Mouse (Mus musculus): Measurements from ENCODE around the gene Sorcs3. TPM values are rescaled to one million over a fixed set of nuclear protein-coding genes. Genes with fewer than 3 reads are reported as not detected.

The Sorcs3 gene
- polyA plus RNA-seq, 1 experiment from 2014 or later, result 17.4 TPM

GRCm38 (mm10) chr19:48404774-48405495, 199.1 kb downstream of the Sorcs3 start:
- ATAC-seq (ENCODE audit: low FRiP score), result no peak
- WGBS, result 36% methylated on average over 7 of the region's 7 CpGs
- no peak overlapping the region for H3K27ac ChIP-seq (replicated peaks)

GRCm38 (mm10) chr19:48408221-48408620, 202.4 kb downstream of the Sorcs3 start:
- H3K4me2 ChIP-seq, result no peak overlapping the region
- ATAC-seq (ENCODE audit: low FRiP score), result no peak
- no peak overlapping the region for H3K4me3 ChIP-seq (replicated peaks)
- H3K4me1 ChIP-seq, result no peaks in the 10 kb centered on the region
- H3K27ac ChIP-seq (replicated peaks), result no peak overlapping the region
- no peaks in the 10 kb centered on the region for H3K9me3 ChIP-seq (replicated peaks)
- H3K9ac ChIP-seq (replicated peaks), result no peak overlapping the region
- 77% methylated on average over 4 of the region's 4 CpGs for WGBS
- no peaks in the 10 kb centered on the region for H3K27me3 ChIP-seq (replicated peaks)
- no peaks in the 10 kb centered on the region for H3K36me3 ChIP-seq

More at GRCm38 (mm10) chr19:48404774-48405495, 199.1 kb downstream of the Sorcs3 start:
- Histone ChIP-seq H3K9me3 (replicated peaks) (no peaks in the 10 kb centered on the region), H3K4me2 (no peak overlapping the region), H3K9ac (replicated peaks) (no peak overlapping the region), H3K27me3 (replicated peaks) (no peaks in the 10 kb centered on the region), H3K4me1 (no peaks in the 10 kb centered on the region), H3K36me3 (no peaks in the 10 kb centered on the region), H3K4me3 (replicated peaks) (no peak overlapping the region)

- Histone ChIP-seq H3K4me1 (no peaks in the 10 kb centered on the region), H3K9me3 (replicated peaks) (no peaks in the 10 kb centered on the region), H3K4me3 (replicated peaks) (no peak overlapping the region), H3K27ac (replicated peaks) (no peak overlapping the region), H3K4me2 (no peak overlapping the region), H3K36me3 (no peaks in the 10 kb centered on the region), H3K27me3 (replicated peaks) (no peaks in the 10 kb centered on the region), H3K9ac (replicated peaks) (no peak overlapping the region)
- WGBS, result 50% methylated on average over 2 of the region's 2 CpGs
- ATAC-seq (ENCODE audit: low FRiP score), result no peak
Observed at GRCm38 (mm10) chr19:48411332-48411731, 205.5 kb downstream of the Sorcs3 start.

GRCm38 (mm10) chr19:48413836-48414235, 208.0 kb downstream of the Sorcs3 start:
- H3K4me2 ChIP-seq, result no peak overlapping the region
- H3K36me3 ChIP-seq, result no peaks in the 10 kb centered on the region
- no peak overlapping the region for H3K27ac ChIP-seq (replicated peaks)
- WGBS, result 71% methylated on average over 2 of the region's 2 CpGs
- no peak overlapping the region for H3K4me3 ChIP-seq (replicated peaks)
- no peaks in the 10 kb centered on the region for H3K27me3 ChIP-seq (replicated peaks)
- H3K4me1 ChIP-seq, result no peaks in the 10 kb centered on the region
- no peak overlapping the region for H3K9ac ChIP-seq (replicated peaks)
- ATAC-seq (ENCODE audit: low FRiP score), result no peak
- no peaks in the 10 kb centered on the region for H3K9me3 ChIP-seq (replicated peaks)

GRCm38 (mm10) chr19:48418356-48418755, 212.5 kb downstream of the Sorcs3 start:
- ATAC-seq (ENCODE audit: low FRiP score), result no peak
- WGBS, result 79% methylated on average over 3 of the region's 3 CpGs
- H3K4me2 ChIP-seq, result no peak overlapping the region
- no peak overlapping the region for H3K4me3 ChIP-seq (replicated peaks)
- no peaks in the 10 kb centered on the region for H3K9me3 ChIP-seq (replicated peaks)
- H3K9ac ChIP-seq (replicated peaks), result no peak overlapping the region
- no peaks in the 10 kb centered on the region for H3K4me1 ChIP-seq
- no peaks in the 10 kb centered on the region for H3K36me3 ChIP-seq
- H3K27ac ChIP-seq (replicated peaks), result no peak overlapping the region
- H3K27me3 ChIP-seq (replicated peaks), result no peaks in the 10 kb centered on the region

GRCm38 (mm10) chr19:48429263-48429662, 223.4 kb downstream of the Sorcs3 start:
- Histone ChIP-seq H3K27me3 (replicated peaks) (no peaks in the 10 kb centered on the region), H3K9me3 (replicated peaks) (no peaks in the 10 kb centered on the region), H3K4me1 (peaks cover 12% of the 10 kb centered on the region), H3K27ac (replicated peaks) (no peak overlapping the region), H3K4me3 (replicated peaks) (no peak overlapping the region), H3K4me2 (no peak overlapping the region), H3K36me3 (no peaks in the 10 kb centered on the region), H3K9ac (replicated peaks) (no peak overlapping the region)
- 81% methylated on average over 4 of the region's 4 CpGs for WGBS
- ATAC-seq (ENCODE audit: low FRiP score), result no peak

- 28% methylated on average over 2 of the region's 2 CpGs for WGBS
- no peak overlapping the region for H3K9ac ChIP-seq (replicated peaks)
- H3K27me3 ChIP-seq (replicated peaks), result no peaks in the 10 kb centered on the region
- H3K4me1 ChIP-seq, result peaks cover 12% of the 10 kb centered on the region
- H3K36me3 ChIP-seq, result no peaks in the 10 kb centered on the region
- no peak overlapping the region for H3K4me3 ChIP-seq (replicated peaks)
- H3K27ac ChIP-seq (replicated peaks), result peak overlapping the region; percentile 54; the same call in 1 of the 2 replicates
- peak; percentile 69 for ATAC-seq (ENCODE audit: low FRiP score)
- no peaks in the 10 kb centered on the region for H3K9me3 ChIP-seq (replicated peaks)
- H3K4me2 ChIP-seq, result peak overlapping the region; percentile 27
Observed at GRCm38 (mm10) chr19:48429755-48430154, 223.9 kb downstream of the Sorcs3 start.

GRCm38 (mm10) chr19:48430328-48430727, 224.5 kb downstream of the Sorcs3 start:
- Histone ChIP-seq H3K27me3 (replicated peaks) (no peaks in the 10 kb centered on the region), H3K4me2 (peak overlapping the region; percentile 27)

GRCm38 (mm10) chr19:48438450-48438849, 232.6 kb downstream of the Sorcs3 start:
- Histone ChIP-seq H3K27me3 (replicated peaks) (no peaks in the 10 kb centered on the region), H3K36me3 (no peaks in the 10 kb centered on the region), H3K4me2 (no peak overlapping the region), H3K4me3 (replicated peaks) (no peak overlapping the region), H3K9me3 (replicated peaks) (no peaks in the 10 kb centered on the region), H3K27ac (replicated peaks) (no peak overlapping the region), H3K4me1 (peaks cover 2% of the 10 kb centered on the region; the same call in 1 of the 2 replicates), H3K9ac (replicated peaks) (no peak overlapping the region)
- WGBS, result 90% methylated on average over 1 of the region's 1 CpGs
- ATAC-seq (ENCODE audit: low FRiP score), result no peak

More at GRCm38 (mm10) chr19:48430328-48430727, 224.5 kb downstream of the Sorcs3 start:
- Histone ChIP-seq H3K27ac (replicated peaks) (peak overlapping the region; percentile 54; the same call in 1 of the 2 replicates), H3K9ac (replicated peaks) (no peak overlapping the region), H3K4me1 (peaks cover 12% of the 10 kb centered on the region), H3K36me3 (no peaks in the 10 kb centered on the region), H3K4me3 (replicated peaks) (no peak overlapping the region), H3K9me3 (replicated peaks) (no peaks in the 10 kb centered on the region)
- ATAC-seq (ENCODE audit: low FRiP score), result no peak
- WGBS, result 61% methylated on average over 5 of the region's 5 CpGs

- H3K27ac ChIP-seq (replicated peaks), result no peak overlapping the region
- no peaks in the 10 kb centered on the region for H3K9me3 ChIP-seq (replicated peaks)
- ATAC-seq (ENCODE audit: low FRiP score), result no peak
- 80% methylated on average over 5 of the region's 5 CpGs for WGBS
- H3K4me3 ChIP-seq (replicated peaks), result no peak overlapping the region
- H3K4me2 ChIP-seq, result no peak overlapping the region
- H3K36me3 ChIP-seq, result no peaks in the 10 kb centered on the region
- H3K27me3 ChIP-seq (replicated peaks), result no peaks in the 10 kb centered on the region
- no peak overlapping the region for H3K9ac ChIP-seq (replicated peaks)
- H3K4me1 ChIP-seq, result no peaks in the 10 kb centered on the region; the same call in 1 of the 2 replicates
Observed at GRCm38 (mm10) chr19:48461141-48461540, 255.3 kb downstream of the Sorcs3 start.

GRCm38 (mm10) chr19:48462426-48462825, 256.6 kb downstream of the Sorcs3 start:
- H3K36me3 ChIP-seq, result no peaks in the 10 kb centered on the region
- no peak overlapping the region for H3K4me3 ChIP-seq (replicated peaks)
- no peak for ATAC-seq (ENCODE audit: low FRiP score)
- no peaks in the 10 kb centered on the region for H3K27me3 ChIP-seq (replicated peaks)
- WGBS, result 91% methylated on average over 3 of the region's 3 CpGs
- no peak overlapping the region for H3K27ac ChIP-seq (replicated peaks)
- H3K9ac ChIP-seq (replicated peaks), result no peak overlapping the region
- no peaks in the 10 kb centered on the region; the same call in 1 of the 2 replicates for H3K4me1 ChIP-seq
- no peaks in the 10 kb centered on the region for H3K9me3 ChIP-seq (replicated peaks)
- H3K4me2 ChIP-seq, result no peak overlapping the region

- Histone ChIP-seq H3K4me1 (no peaks in the 10 kb centered on the region; the same call in 1 of the 2 replicates), H3K4me3 (replicated peaks) (no peak overlapping the region), H3K9ac (replicated peaks) (no peak overlapping the region), H3K36me3 (no peaks in the 10 kb centered on the region), H3K27me3 (replicated peaks) (no peaks in the 10 kb centered on the region), H3K27ac (replicated peaks) (no peak overlapping the region), H3K4me2 (no peak overlapping the region), H3K9me3 (replicated peaks) (no peaks in the 10 kb centered on the region)
- WGBS, result 66% methylated on average over 3 of the region's 3 CpGs
- ATAC-seq (ENCODE audit: low FRiP score), result no peak
Observed at GRCm38 (mm10) chr19:48463494-48463893, 257.7 kb downstream of the Sorcs3 start.

All from neural tube, embryonic 15.5 days (tissue).